Mouse (Mus musculus) gastrocnemius, postnatal 10 days (tissue): ENCODE results near the gene Il23a. TPM values are rescaled to one million over a fixed set of nuclear protein-coding genes. Genes with fewer than 3 reads are reported as not detected.
A peak's percentile ranks its signal among the peaks of the same experiment; 100 is the strongest.
"Not testable (repeated sequence)": the region's sequence is repeated elsewhere in the genome, so short reads cannot be mapped to it uniquely, and the experiment has no call there.

ENCODE experiments used
- DNase-seq: peaks from one replicate; pipeline ENCODE4 v3.0.0; 2021; ENCODE audit warnings: mixed read lengths
- total RNA-seq, 2 experiments: library from RNA; stranded (reverse); gene quantifications; 2 replicates each; pipeline ENCODE4 v1.2.3; 2021

Gene Il23a
- total RNA-seq, 2 experiments from 2014 or later = not detected

- peak; percentile 96 for DNase-seq
These were observed 4.8 kb upstream of the Il23a start, which contains the start of gene Pan2 for GRCm38 (mm10) chr10:128303126-128304021. TSS of gene Pan2 (plus strand) at chr10:128303335.

- DNase-seq = peak; percentile 33
These were observed 4.2 kb upstream of the Il23a start for GRCm38 (mm10) chr10:128302785-128303125.

- no peak for DNase-seq
These were observed 3.8 kb upstream of the Il23a start for GRCm38 (mm10) chr10:128302357-128302756.

- DNase-seq = no peak
These were observed 309 bp downstream of the Il23a start for GRCm38 (mm10) chr10:128298243-128298642.

- DNase-seq = no peak
These were observed 930 bp downstream of the Il23a start for GRCm38 (mm10) chr10:128297622-128298021.

GRCm38 (mm10) chr10:128297221-128297620, 1.3 kb downstream of the Il23a start:
- no peak for DNase-seq

- DNase-seq = no peak
These were observed 2.0 kb downstream of the Il23a start for GRCm38 (mm10) chr10:128296370-128297090.

- DNase-seq = peak; percentile 41
These were observed 8.0 kb downstream of the Il23a start for GRCm38 (mm10) chr10:128290594-128290993.

GRCm38 (mm10) chr10:128283604-128284579, 14.7 kb downstream of the Il23a start:
- DNase-seq = peak; percentile 75

GRCm38 (mm10) chr10:128282886-128283450, 15.6 kb downstream of the Il23a start:
- no peak for DNase-seq

GRCm38 (mm10) chr10:128281682-128282081, 16.9 kb downstream of the Il23a start:
- no peak for DNase-seq

- no peak for DNase-seq
These were observed 17.6 kb downstream of the Il23a start for GRCm38 (mm10) chr10:128280943-128281342.

GRCm38 (mm10) chr10:128278158-128278557, 20.4 kb downstream of the Il23a start:
- DNase-seq = no peak

- not testable (repeated sequence) for DNase-seq
These were observed 23.2 kb downstream of the Il23a start for GRCm38 (mm10) chr10:128275374-128275773.

GRCm38 (mm10) chr10:128272819-128273439, 25.6 kb downstream of the Il23a start:
- DNase-seq = not testable (repeated sequence)

- no peak for DNase-seq
These were observed 26.7 kb downstream of the Il23a start for GRCm38 (mm10) chr10:128271883-128272282.

- DNase-seq = no peak
These were observed 27.7 kb downstream of the Il23a start for GRCm38 (mm10) chr10:128270866-128271265.

- peak; percentile 94 for DNase-seq
These were observed 28.2 kb downstream of the Il23a start, which contains the start of gene Stat2 for GRCm38 (mm10) chr10:128270287-128270841. TSS of gene Stat2 (plus strand) at chr10:128270559.

GRCm38 (mm10) chr10:128269206-128269910, 29.2 kb downstream of the Il23a start:
- no peak for DNase-seq

- DNase-seq = no peak
These were observed 30.2 kb downstream of the Il23a start, which contains the start of gene Apof for GRCm38 (mm10) chr10:128268371-128268770. TSS of gene Apof (plus strand) at chr10:128268671.
